Mouse (Mus musculus) layer of hippocampus, postnatal 36 days (tissue): ENCODE data around the gene Zfp93. TPM values are rescaled to one million over a fixed set of nuclear protein-coding genes. Genes with fewer than 3 reads are reported as not detected.
"Not testable (repeated sequence)": the region's sequence is repeated elsewhere in the genome, so short reads cannot be mapped to it uniquely, and the experiment has no call there.

Experiments used
- DNase-seq, 2 experiments: peaks; one replicate each; pipeline ENCODE4 v3.0.0; 2022
- total RNA-seq, 2 experiments: library from RNA; stranded (reverse); gene quantifications; 2 replicates each; pipeline ENCODE4 v1.2.3; 2021

The Zfp93 gene
- total RNA-seq = 10 to 100 TPM; 12.3 to 13.9 TPM

- DNase-seq = peak; percentile 79 to 84
Measured at GRCm38 (mm10) chr7:24270288-24270672, at the start of gene Zfp93. Zfp93 (plus strand) TSS chr7:24270420.

- peak; percentile 71 to 73 for DNase-seq
Measured at GRCm38 (mm10) chr7:24237040-24237791, 33.0 kb upstream of the Zfp93 start, which contains the start of gene Zfp109. Zfp109 (minus strand) TSS chr7:24237560.

GRCm38 (mm10) chr7:24253779-24254615 lies 16.2 kb upstream of the Zfp93 start:
- no peak for DNase-seq

GRCm38 (mm10) chr7:24254633-24255474 lies 15.4 kb upstream of the Zfp93 start, which contains the start of gene Zfp108:
Zfp108 (plus strand) TSS chr7:24254794.
- peak; percentile 85 to 86 for DNase-seq

- DNase-seq = no peak
Measured at GRCm38 (mm10) chr7:24259306-24259999, 10.8 kb upstream of the Zfp93 start.

GRCm38 (mm10) chr7:24260000-24260312 lies 10.3 kb upstream of the Zfp93 start:
- DNase-seq = no peak

- no peak for DNase-seq
Measured at GRCm38 (mm10) chr7:24268176-24269155, 1.8 kb upstream of the Zfp93 start.

GRCm38 (mm10) chr7:24269256-24269655 lies 964 bp upstream of the Zfp93 start:
- no peak for DNase-seq

GRCm38 (mm10) chr7:24269667-24270287 lies 443 bp upstream of the Zfp93 start:
- no peak for DNase-seq

GRCm38 (mm10) chr7:24271191-24271590 lies 971 bp downstream of the Zfp93 start:
- no peak for DNase-seq

- no peak for DNase-seq
Measured at GRCm38 (mm10) chr7:24274456-24274855, 4.2 kb downstream of the Zfp93 start.

- not testable (repeated sequence) for DNase-seq
Measured at GRCm38 (mm10) chr7:24278771-24279170, 8.6 kb downstream of the Zfp93 start.

- no peak for DNase-seq
Measured at GRCm38 (mm10) chr7:24280031-24280857, 10.0 kb downstream of the Zfp93 start.

- DNase-seq = no peak
Measured at GRCm38 (mm10) chr7:24280858-24281145, 10.6 kb downstream of the Zfp93 start.

- no peak for DNase-seq
Measured at GRCm38 (mm10) chr7:24286090-24286489, 15.9 kb downstream of the Zfp93 start.

GRCm38 (mm10) chr7:24286916-24287315 lies 16.7 kb downstream of the Zfp93 start:
- DNase-seq = no peak

- DNase-seq = no peak
Measured at GRCm38 (mm10) chr7:24287670-24288069, 17.4 kb downstream of the Zfp93 start.

- DNase-seq = peak; percentile 14 to 50
Measured at GRCm38 (mm10) chr7:24288512-24288911, 18.3 kb downstream of the Zfp93 start.

- DNase-seq = no peak
Measured at GRCm38 (mm10) chr7:24290106-24290693, 20.0 kb downstream of the Zfp93 start.
